ENCODE assay signal across 9 mouse cellular contexts in the genomic region with DNA sequence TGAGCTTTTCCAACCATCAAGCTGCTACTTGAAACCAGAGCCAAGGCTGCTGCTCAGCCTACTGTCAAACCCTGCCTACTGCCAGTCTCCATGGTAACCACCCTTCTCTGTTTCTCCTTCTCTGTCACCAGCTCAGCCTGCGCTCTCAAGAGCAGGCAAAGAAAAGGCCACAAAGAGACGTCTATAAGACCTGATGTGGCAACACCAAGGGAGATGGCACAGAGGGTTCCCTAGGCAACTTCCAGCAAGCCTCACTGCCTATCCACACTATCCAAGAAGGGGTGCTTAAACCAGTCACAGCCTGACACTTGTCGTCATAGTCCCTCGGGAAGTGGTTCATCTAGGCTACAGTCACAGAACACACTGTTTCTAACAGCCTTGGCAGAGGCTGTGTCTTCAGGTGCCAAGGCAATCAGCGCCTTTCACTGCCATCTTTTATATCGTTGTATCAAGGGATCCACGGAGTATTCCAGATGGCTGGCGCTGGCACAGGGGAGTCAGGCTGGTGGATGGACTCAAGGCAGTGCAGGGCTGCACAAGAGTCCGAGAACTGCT. TPM values are rescaled to one million over a fixed set of nuclear protein-coding genes. Genes with fewer than 3 reads are reported as not detected.
A peak's percentile ranks its signal among the peaks of the same experiment; 100 is the strongest.
DNase-seq lines count a peak whose midpoint lies in the region; ATAC-seq and TF ChIP-seq lines count a peak whose summit lies in the region.
"Had no signal": no experiment of that assay in that cellular context is flagged by ENCODE, and none has a peak within 500 bp of the region (broad histone marks: within the 10 kb centered on the region; RNA-seq: fewer than 3 reads in every experiment).

No protein-coding gene starts in this region.

- no peak for DNase-seq in limb, embryonic 10.5 days (ENCODE audit: low spot score)
- peak; percentile 69 to 83 for DNase-seq in layer of hippocampus, adult 18-20 months (ENCODE audit: low spot score in 2 of 2)
- no peak for DNase-seq in gastrocnemius, postnatal 36 days
- DNase-seq in stomach, postnatal 0 days (ENCODE audit: low spot score), result no peak
- DNase-seq in lung, postnatal 14 days, result no peak

- WGBS in limb, embryonic 13.5 days, result 79% methylated on average over 9 of the region's 9 CpGs
- 88% methylated on average over 9 of the region's 9 CpGs for WGBS in limb, embryonic 10.5 days
- WGBS in embryonic facial prominence, embryonic 15.5 days, result 74% methylated on average over 9 of the region's 9 CpGs
- 39% methylated on average over 9 of the region's 9 CpGs for WGBS in midbrain, embryonic 15.5 days
- WGBS in stomach, postnatal 0 days, result 75% methylated on average over 9 of the region's 9 CpGs

- no peaks in the 10 kb centered on the region for H3K4me1 ChIP-seq in limb, embryonic 13.5 days
- peaks cover 7% of the 10 kb centered on the region; the same call in 1 of the 2 replicates for H3K4me1 ChIP-seq in limb, embryonic 10.5 days
- H3K4me1 ChIP-seq in embryonic facial prominence, embryonic 15.5 days, result no peaks in the 10 kb centered on the region
- H3K4me1 ChIP-seq in midbrain, embryonic 15.5 days, result peaks cover 23% of the 10 kb centered on the region
- no peaks in the 10 kb centered on the region for H3K4me1 ChIP-seq in stomach, postnatal 0 days (replicated peaks; ENCODE audit: control insufficient read depth, insufficient read depth)

- no peaks in the 10 kb centered on the region for H3K9me3 ChIP-seq in limb, embryonic 13.5 days
- H3K9me3 ChIP-seq in limb, embryonic 10.5 days (replicated peaks), result no peaks in the 10 kb centered on the region
- no peaks in the 10 kb centered on the region for H3K9me3 ChIP-seq in embryonic facial prominence, embryonic 15.5 days (replicated peaks)
- no peaks in the 10 kb centered on the region for H3K9me3 ChIP-seq in midbrain, embryonic 15.5 days
- no peaks in the 10 kb centered on the region for H3K9me3 ChIP-seq in stomach, postnatal 0 days (ENCODE audit: control insufficient read depth, low read length)
- H3K9me3 ChIP-seq: G1E had no signal

- H3K27ac ChIP-seq in limb, embryonic 13.5 days, result no peak overlapping the region; the same call in 1 of the 2 replicates
- no peak overlapping the region for H3K27ac ChIP-seq in limb, embryonic 10.5 days
- no peak overlapping the region for H3K27ac ChIP-seq in embryonic facial prominence, embryonic 15.5 days (replicated peaks)
- H3K27ac ChIP-seq in midbrain, embryonic 15.5 days, result peak overlapping the region; percentile 84
- no peak overlapping the region for H3K27ac ChIP-seq in stomach, postnatal 0 days (replicated peaks)

- peak; percentile 34; the same call in 1 of the 2 replicates for ATAC-seq in limb, embryonic 13.5 days (ENCODE audit: low FRiP score, low read depth)
- peak; percentile 25; the same call in 1 of the 2 replicates for ATAC-seq in embryonic facial prominence, embryonic 15.5 days (ENCODE audit: insufficient number of reproducible peaks, low FRiP score, low TSS enrichment, low read depth)
- peak; percentile 89 for ATAC-seq in midbrain, embryonic 15.5 days (replicated peaks)
- no peak; the same call in 1 of the 2 replicates for ATAC-seq in stomach, postnatal 0 days (ENCODE audit: low FRiP score, low TSS enrichment)

- H3K4me3 ChIP-seq in limb, embryonic 13.5 days, result no peak overlapping the region
- no peak overlapping the region for H3K4me3 ChIP-seq in limb, embryonic 10.5 days
- H3K4me3 ChIP-seq in embryonic facial prominence, embryonic 15.5 days (replicated peaks), result no peak overlapping the region
- no peak overlapping the region for H3K4me3 ChIP-seq in midbrain, embryonic 15.5 days
- H3K4me3 ChIP-seq in stomach, postnatal 0 days (ENCODE audit: low read depth, low read length), result no peak overlapping the region

- no peaks in the 10 kb centered on the region for H3K27me3 ChIP-seq in limb, embryonic 13.5 days
- no peaks in the 10 kb centered on the region for H3K27me3 ChIP-seq in limb, embryonic 10.5 days (ENCODE audit: low read depth, poor library complexity, severe bottlenecking)
- H3K27me3 ChIP-seq in embryonic facial prominence, embryonic 15.5 days, result no peaks in the 10 kb centered on the region
- H3K27me3 ChIP-seq in midbrain, embryonic 15.5 days (replicated peaks), result no peaks in the 10 kb centered on the region
- H3K27me3 ChIP-seq in stomach, postnatal 0 days (ENCODE audit: control insufficient read depth, insufficient read depth, low read length), result no peaks in the 10 kb centered on the region

- intact Hi-C loops in gastrocnemius, postnatal 36 days (cut with DNase I), result no loop called here

- H3K4me2 ChIP-seq in limb, embryonic 13.5 days (replicated peaks), result no peak overlapping the region
- H3K4me2 ChIP-seq in embryonic facial prominence, embryonic 15.5 days (replicated peaks), result no peak overlapping the region
- no peak overlapping the region for H3K4me2 ChIP-seq in midbrain, embryonic 15.5 days
- no peak overlapping the region for H3K4me2 ChIP-seq in stomach, postnatal 0 days (replicated peaks; ENCODE audit: low read depth)

- no peak for TF ChIP-seq EP300 in stomach, postnatal 0 days (optimal IDR thresholded peaks at IDR 0.05)

- H3K9ac ChIP-seq in limb, embryonic 13.5 days, result no peak overlapping the region
- H3K9ac ChIP-seq in embryonic facial prominence, embryonic 15.5 days, result no peak overlapping the region
- peak overlapping the region; percentile 1; the same call in 1 of the 2 replicates for H3K9ac ChIP-seq in midbrain, embryonic 15.5 days
- no peak overlapping the region for H3K9ac ChIP-seq in stomach, postnatal 0 days (ENCODE audit: low read length)

- peaks cover 47% of the 10 kb centered on the region for H3K36me3 ChIP-seq in limb, embryonic 13.5 days
- H3K36me3 ChIP-seq in limb, embryonic 10.5 days, result peaks cover 51% of the 10 kb centered on the region
- H3K36me3 ChIP-seq in embryonic facial prominence, embryonic 15.5 days, result peaks cover 37% of the 10 kb centered on the region
- H3K36me3 ChIP-seq in midbrain, embryonic 15.5 days (replicated peaks), result peaks cover 18% of the 10 kb centered on the region
- peaks cover 12% of the 10 kb centered on the region; the same call in 1 of the 2 replicates for H3K36me3 ChIP-seq in stomach, postnatal 0 days (ENCODE audit: control insufficient read depth, insufficient read depth, low read length)

- TF ChIP-seq CTCF in stomach, postnatal 0 days (IDR thresholded peaks at IDR 0.05; ENCODE audit: low read depth), result no peak

RNA-seq across cellular contexts. Expression of a gene that starts 33.3 kb away (rescaled TPM):
- polyA plus RNA-seq in limb, embryonic 13.5 days (2015; fragmentation: Nextera tagmentation; extraction: Ambion mirVana), result 27.5 and 30.8 TPM in 2 replicates
- polyA plus RNA-seq in limb, embryonic 10.5 days (2016; fragmentation: Nextera tagmentation; extraction: Ambion mirVana), result 36.2 and 36.3 TPM in 2 replicates
- polyA plus RNA-seq in embryonic facial prominence, embryonic 15.5 days (2015; fragmentation: Nextera tagmentation; extraction: Ambion mirVana), result 19.7 and 24.0 TPM in 2 replicates
- total RNA-seq in layer of hippocampus, adult 18-20 months (2021), result 10 to 100 TPM; 21.2 to 22.8 TPM
- polyA plus RNA-seq in midbrain, embryonic 15.5 days (2015; fragmentation: Nextera tagmentation; extraction: Ambion mirVana), result 31.1 and 33.7 TPM in 2 replicates
- total RNA-seq in gastrocnemius, postnatal 36 days (2021), result 10 to 100 TPM in 1 of 2 experiments, 1 to 10 TPM in 1; 9.8 to 12.4 TPM
- 13.3 and 13.9 TPM in 2 replicates for polyA plus RNA-seq in stomach, postnatal 0 days (2015; fragmentation: Nextera tagmentation; extraction: Ambion mirVana)

RNA-seq across cellular contexts. Expression of a gene that starts 58.9 kb away (rescaled TPM):
- 2.7 and 3.0 TPM in 2 replicates for polyA plus RNA-seq in limb, embryonic 13.5 days (2015; fragmentation: Nextera tagmentation; extraction: Ambion mirVana)
- polyA plus RNA-seq in limb, embryonic 10.5 days (2016; fragmentation: Nextera tagmentation; extraction: Ambion mirVana), result 0.16 and 0.26 TPM in 2 replicates
- 35.2 and 35.9 TPM in 2 replicates for polyA plus RNA-seq in embryonic facial prominence, embryonic 15.5 days (2015; fragmentation: Nextera tagmentation; extraction: Ambion mirVana)
- total RNA-seq in layer of hippocampus, adult 18-20 months (2021), result 1 to 10 TPM; 1.2 TPM
- polyA plus RNA-seq in midbrain, embryonic 15.5 days (2015; fragmentation: Nextera tagmentation; extraction: Ambion mirVana), result 0.17 and 0.27 TPM in 2 replicates
- under 1 TPM; 0.44 to 0.77 TPM for total RNA-seq in gastrocnemius, postnatal 36 days (2021)
- polyA plus RNA-seq in stomach, postnatal 0 days (2015; fragmentation: Nextera tagmentation; extraction: Ambion mirVana), result 37.0 and 38.3 TPM in 2 replicates
- polyA plus RNA-seq: G1E had no signal

Comparison
In these comparisons a context has a peak if more than half of its experiments do, and no peak if none do; other contexts are left out.
1. DNase-seq: peak in layer of hippocampus, adult 18-20 months (2 of 2); none in limb, embryonic 10.5 days (single experiment), gastrocnemius, postnatal 36 days (0 of 2), stomach, postnatal 0 days (single experiment) and lung, postnatal 14 days (single experiment).